ENCODE assay signal across 8 mouse cellular contexts in the genomic region with DNA sequence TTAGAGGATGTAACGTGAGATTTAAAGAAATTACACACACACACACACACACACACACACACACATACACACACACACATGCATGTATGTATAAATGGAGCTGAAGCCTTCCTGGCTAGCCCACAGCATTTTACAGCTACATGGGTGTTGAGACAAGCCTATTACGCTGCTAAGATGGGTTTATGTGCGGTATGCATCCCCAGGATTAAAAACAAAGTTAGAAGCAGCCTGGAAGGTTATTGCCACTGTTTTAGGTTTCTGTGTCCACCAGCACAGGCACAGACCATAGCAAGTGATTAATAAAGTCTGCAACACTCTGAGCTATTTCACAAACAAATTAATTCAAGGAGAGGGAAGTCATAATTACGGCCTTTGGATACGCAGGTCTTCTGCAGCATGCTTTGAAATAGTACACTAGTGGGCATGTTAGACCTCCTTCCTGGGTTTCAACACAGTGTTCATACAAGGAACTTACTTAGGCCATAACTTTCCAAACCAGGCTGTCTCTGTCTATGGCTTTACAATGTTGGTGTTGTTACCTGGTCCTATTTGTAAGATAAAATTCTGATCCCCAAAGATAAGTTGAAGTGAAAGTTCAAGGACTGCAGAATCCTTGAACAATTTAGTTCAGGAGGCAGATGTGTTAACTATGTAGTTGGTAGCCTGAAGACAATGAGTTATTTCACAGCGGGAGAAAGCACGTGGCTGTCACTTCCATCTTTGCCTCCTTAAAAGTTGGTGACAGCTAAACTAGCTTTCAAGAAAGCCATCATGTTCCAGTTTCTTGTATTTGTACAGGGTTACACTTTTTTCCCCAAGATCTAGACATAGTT. TPM values are rescaled to one million over a fixed set of nuclear protein-coding genes. Genes with fewer than 3 reads are reported as not detected.
DNase-seq lines count a peak whose midpoint lies in the region; ATAC-seq and TF ChIP-seq lines count a peak whose summit lies in the region.

No protein-coding gene starts in this region.

- no peak for TF ChIP-seq RAD21 in CH12.LX (IDR thresholded peaks at IDR 0.05; ENCODE audit: low read depth, low read length)

- H3K9ac ChIP-seq in CH12.LX (ENCODE audit: insufficient read depth, low read depth): peak overlapping the region; percentile 87
- peak overlapping the region; percentile 94 for H3K9ac ChIP-seq in forebrain, embryonic 12.5 days
- H3K9ac ChIP-seq in limb, embryonic 13.5 days: peak overlapping the region; percentile 97

- H3K79me2 ChIP-seq in CH12.LX (replicated peaks; ENCODE audit: control insufficient read depth, extremely low read depth, insufficient read depth, poor library complexity, severe bottlenecking): peaks cover 81% of the 10 kb centered on the region

- no peak for TF ChIP-seq EP300 in CH12.LX (IDR thresholded peaks at IDR 0.05; ENCODE audit: low read length)

- ATAC-seq in forebrain, embryonic 12.5 days (ENCODE audit: low FRiP score): no peak
- peak; percentile 14; the same call in 1 of the 2 replicates for ATAC-seq in limb, embryonic 13.5 days (ENCODE audit: low FRiP score, low read depth)

- WGBS in forebrain, embryonic 12.5 days: 42% methylated on average over 7 of the region's 7 CpGs
- WGBS in limb, embryonic 13.5 days: 12% methylated on average over 7 of the region's 7 CpGs

- H3K36me3 ChIP-seq in CH12.LX (replicated peaks in 1 of 2; ENCODE audit: control insufficient read depth in 1 of 2, insufficient read depth in 1 of 2, low read length in 1 of 2): peaks cover under 1 to 8% of the 10 kb centered on the region in 2 experiments
- H3K36me3 ChIP-seq in forebrain, embryonic 12.5 days (replicated peaks): no peaks in the 10 kb centered on the region
- H3K36me3 ChIP-seq in limb, embryonic 13.5 days: no peaks in the 10 kb centered on the region

- in situ Hi-C loops in CH12.LX (cut with MboI; ENCODE audit: low pct_ligation_motif_present, low pct_unique_long_range_greater_than_20kb, low sequenced_read_pairs): no loop called here

- TF ChIP-seq POLR2A in CH12.LX (IDR thresholded peaks at IDR 0.05; ENCODE audit: low read depth, low read length): no peak

- peak overlapping the region; percentile 89 for H3K27ac ChIP-seq in CH12.LX (ENCODE audit: insufficient read depth, low read depth)
- H3K27ac ChIP-seq in forebrain, embryonic 12.5 days: 0 out of 2 replicates have a peak overlapping the region, but pooled peaks have one; percentile 31
- peak overlapping the region; percentile 99 for H3K27ac ChIP-seq in limb, embryonic 13.5 days

- no peaks in the 10 kb centered on the region for H3K27me3 ChIP-seq in CH12.LX (replicated peaks)
- no peaks in the 10 kb centered on the region for H3K27me3 ChIP-seq in forebrain, embryonic 12.5 days
- H3K27me3 ChIP-seq in limb, embryonic 13.5 days: no peaks in the 10 kb centered on the region

- H3K4me1 ChIP-seq in CH12.LX (ENCODE audit: control insufficient read depth in 1 of 2, insufficient read depth in 2 of 2): peaks cover 3 to 49% of the 10 kb centered on the region in 2 experiments
- peaks cover 34% of the 10 kb centered on the region for H3K4me1 ChIP-seq in forebrain, embryonic 12.5 days
- H3K4me1 ChIP-seq in limb, embryonic 13.5 days: peaks cover 52% of the 10 kb centered on the region

- intact Hi-C loops in left cerebral cortex, postnatal 25 days (cut with DNase I): loop anchor here (5.0 kb wide), 2 partner anchors 75 to 100 kb away; no protein-coding TSS in a partner anchor

- no peak for TF ChIP-seq CTCF in CH12.LX (conservative IDR thresholded peaks at IDR 0.05 in 1 of 2, IDR thresholded peaks at IDR 0.05 in 1 of 2; ENCODE audit: low read depth in 2 of 2, low read length in 2 of 2)

- dilution Hi-C loops in CH12.LX (cut with MboI; ENCODE audit: extremely low pct_ligation_motif_present, extremely low pct_unique_long_range_greater_than_20kb, low sequenced_read_pairs): no loop called here

- H3K4me2 ChIP-seq in CH12.LX (ENCODE audit: insufficient read depth, low read depth, poor library complexity, severe bottlenecking): peak overlapping the region; percentile 85
- peak overlapping the region; percentile 74 for H3K4me2 ChIP-seq in forebrain, embryonic 12.5 days
- peak overlapping the region; percentile 69 for H3K4me2 ChIP-seq in limb, embryonic 13.5 days (replicated peaks)

- peak overlapping the region; percentile 68 to 89 (median 80) for H3K4me3 ChIP-seq in CH12.LX (replicated peaks in 1 of 3; ENCODE audit: low read depth in 2 of 3, low read length in 2 of 3, poor library complexity in 1 of 3)
- H3K4me3 ChIP-seq in forebrain, embryonic 12.5 days (replicated peaks): peak overlapping the region; percentile 84
- H3K4me3 ChIP-seq in limb, embryonic 13.5 days: peak overlapping the region; percentile 92

- no peaks in the 10 kb centered on the region for H3K9me3 ChIP-seq in CH12.LX (replicated peaks; ENCODE audit: low read length)
- H3K9me3 ChIP-seq in forebrain, embryonic 12.5 days: no peaks in the 10 kb centered on the region
- no peaks in the 10 kb centered on the region for H3K9me3 ChIP-seq in limb, embryonic 13.5 days

- peak; percentile 90 for DNase-seq in heart, adult 11 months
- no peak for DNase-seq in heart, adult 8-10 months (ENCODE audit: low spot score)
- DNase-seq in CH12.LX (ENCODE audit: extremely low read depth): no peak
- DNase-seq in retina, embryonic 14.5 days (ENCODE audit: low spot score): peak; percentile 29
- DNase-seq in cerebellum, adult 11-12 months: no peak
- DNase-seq in left cerebral cortex, postnatal 25 days (ENCODE audit: low spot score in 2 of 2): no peak

TF ChIP-seq in CH12.LX, 34 proteins besides CTCF, POLR2A, EP300 and RAD21:
- TF ChIP-seq BHLHE40 (IDR thresholded peaks at IDR 0.05; ENCODE audit: low read depth, low read length) (no peak), ELF1 (IDR thresholded peaks at IDR 0.05; ENCODE audit: low read depth, low read length) (no peak), MXI1 (IDR thresholded peaks at IDR 0.05; ENCODE audit: low read depth, low read length) (peak; percentile 99), PAX5 (IDR thresholded peaks at IDR 0.05; ENCODE audit: low read length) (no peak), RCOR1 (conservative IDR thresholded peaks at IDR 0.05; ENCODE audit: low read depth, low read length) (no peak), IRF4 (IDR thresholded peaks at IDR 0.05; ENCODE audit: low read depth, low read length) (no peak), UBTF (IDR thresholded peaks at IDR 0.05; ENCODE audit: low read depth, low read length) (no peak), JUND (conservative IDR thresholded peaks at IDR 0.05; ENCODE audit: low read depth, low read length) (no peak), SMC3 (IDR thresholded peaks at IDR 0.05; ENCODE audit: low read depth, low read length) (no peak), MAFK (IDR thresholded peaks at IDR 0.05; ENCODE audit: insufficient replicate concordance, low read length) (no peak), USF2 (conservative IDR thresholded peaks at IDR 0.05; ENCODE audit: low read depth, low read length) (no peak), MEF2A (IDR thresholded peaks at IDR 0.05; ENCODE audit: borderline replicate concordance, low read depth, low read length) (no peak), ZKSCAN1 (IDR thresholded peaks at IDR 0.05; ENCODE audit: borderline replicate concordance, low read depth, low read length) (no peak), SIN3A (IDR thresholded peaks at IDR 0.05; ENCODE audit: low read length) (peak; percentile 67; the same call in 1 of the 2 replicates), ZC3H11A (IDR thresholded peaks at IDR 0.05; ENCODE audit: low read depth, low read length) (no peak), CHD1 (IDR thresholded peaks at IDR 0.05; ENCODE audit: low read depth, low read length) (peak; percentile 19; the same call in 1 of the 2 replicates), POLR2AphosphoS2 (IDR thresholded peaks at IDR 0.05; ENCODE audit: low read depth, low read length) (no peak), MAZ (IDR thresholded peaks at IDR 0.05; ENCODE audit: low read depth, low read length) (0 out of 2 replicates have a peak, but pooled peaks have one; percentile 5), ZNF384 (IDR thresholded peaks at IDR 0.05; ENCODE audit: low read depth, low read length) (no peak), KAT2A (IDR thresholded peaks at IDR 0.05; ENCODE audit: insufficient replicate concordance, low read length) (no peak), USF1 (IDR thresholded peaks at IDR 0.05; ENCODE audit: low read depth, low read length) (no peak), NELFE (IDR thresholded peaks at IDR 0.05; ENCODE audit: low read depth, low read length) (no peak), JUN (IDR thresholded peaks at IDR 0.05; ENCODE audit: insufficient read depth, low read depth, low read length) (no peak), ZMIZ1 (IDR thresholded peaks at IDR 0.05; ENCODE audit: low read depth, low read length) (no peak), TBP (conservative IDR thresholded peaks at IDR 0.05; ENCODE audit: low read depth, low read length) (no peak), ETS1 (conservative IDR thresholded peaks at IDR 0.05; ENCODE audit: low read depth, low read length) (no peak), E2F4 (IDR thresholded peaks at IDR 0.05; ENCODE audit: insufficient replicate concordance, low read depth, low read length) (no peak), MAX (IDR thresholded peaks at IDR 0.05; ENCODE audit: low read length) (peak; percentile 96), TCF12 (IDR thresholded peaks at IDR 0.05; ENCODE audit: low read depth, low read length) (no peak), GABPA (IDR thresholded peaks at IDR 0.05; ENCODE audit: insufficient replicate concordance, low read depth, low read length) (no peak), HCFC1 (IDR thresholded peaks at IDR 0.05; ENCODE audit: low read depth, low read length) (no peak), CHD2 (IDR thresholded peaks at IDR 0.05; ENCODE audit: low read length) (no peak), MYC (IDR thresholded peaks at IDR 0.05; ENCODE audit: low read depth, low read length) (peak; percentile 94), NRF1 (IDR thresholded peaks at IDR 0.05; ENCODE audit: low read depth, low read length) (no peak)

RNA-seq across cellular contexts. Expression of a gene that starts 29.7 kb away (rescaled TPM):
- 100 to 1,000 TPM; 226 to 256 (median 245) TPM for total RNA-seq in heart, adult 8-10 months (2022)
- 249 and 276 TPM in 2 replicates for total RNA-seq in CH12.LX (2012; rRNA removed)
- 332 and 386 TPM in 2 replicates for total RNA-seq in CH12.LX (2014; rRNA removed)
- polyA plus RNA-seq in CH12.LX (2012; ENCODE audit: insufficient read length, low read depth): 151 and 174 TPM in 2 replicates
- 37.3 and 39.9 TPM in 2 replicates for polyA plus RNA-seq in forebrain, embryonic 12.5 days (2016; fragmentation: Nextera tagmentation; extraction: Ambion mirVana)
- polyA plus RNA-seq in limb, embryonic 13.5 days (2015; fragmentation: Nextera tagmentation; extraction: Ambion mirVana): 88.7 and 89.7 TPM in 2 replicates
- total RNA-seq in left cerebral cortex, postnatal 25 days (2021): 100 to 1,000 TPM; 135 to 150 TPM

Comparison
In these comparisons a context has a peak if more than half of its experiments do, and no peak if none do; other contexts are left out.
1. DNase-seq: peak in heart, adult 11 months (single experiment) and retina, embryonic 14.5 days (single experiment); none in heart, adult 8-10 months (single experiment), CH12.LX (single experiment), cerebellum, adult 11-12 months (single experiment) and left cerebral cortex, postnatal 25 days (0 of 2).
2. H3K27ac ChIP-seq: peak in every context shown above with its lines; median percentile 99 in limb, embryonic 13.5 days; 89 in CH12.LX; 31 in forebrain, embryonic 12.5 days.
3. Peak in every context shown above with its lines, with median percentiles within 50 percentile points of each other: H3K4me2 ChIP-seq, H3K4me3 ChIP-seq and H3K9ac ChIP-seq.